Mouse (Mus musculus) embryonic facial prominence, embryonic 12.5 days (tissue): ENCODE measurements around the gene Usf2. TPM values are rescaled to one million over a fixed set of nuclear protein-coding genes. Genes with fewer than 3 reads are reported as not detected.
"Not testable (repeated sequence)": the region's sequence is repeated elsewhere in the genome, so short reads cannot be mapped to it uniquely, and the experiment has no call there.

ENCODE experiments used
- ATAC-seq: fragments of 200-750 bp; cut with Nextera tagmentation; 2 replicates; pipeline ENCODE4 v1.8.0; 2017; ENCODE audit not compliant: insufficient number of reproducible peaks, insufficient read depth, low FRiP score, low TSS enrichment
- H3K27ac ChIP-seq: fragments of 300-500 bp; sonication (generic); 2 replicates; pipeline ENCODE4 v1.5.1; 2016; ENCODE audit warnings: mild to moderate bottlenecking
- H3K27me3 ChIP-seq: fragments of 300-500 bp; sonication (generic); 2 replicates; pipeline ENCODE4 v1.6.1; 2016; ENCODE audit warnings: mild to moderate bottlenecking, moderate library complexity
- H3K36me3 ChIP-seq: fragments of 300-500 bp; sonication (generic); 2 replicates; pipeline ENCODE4 v1.6.1; 2016; ENCODE audit warnings: mild to moderate bottlenecking
- H3K4me1 ChIP-seq: fragments of 300-500 bp; sonication (generic); 2 replicates; pipeline ENCODE4 v1.6.1; 2016
- H3K4me2 ChIP-seq: fragments of 300-500 bp; sonication (generic); replicated peaks from 2 replicates; pipeline ENCODE4 v1.6.1; 2016; ENCODE audit warnings: mild to moderate bottlenecking, moderate library complexity
- H3K4me3 ChIP-seq: fragments of 300-500 bp; sonication (generic); 2 replicates; pipeline ENCODE4 v1.5.1; 2016; ENCODE audit warnings: mild to moderate bottlenecking
- H3K9ac ChIP-seq: fragments of 300-500 bp; sonication (generic); 2 replicates; pipeline ENCODE4 v1.6.1; 2016; ENCODE audit warnings: mild to moderate bottlenecking, moderate library complexity
- H3K9me3 ChIP-seq: fragments of 300-500 bp; sonication (generic); 2 replicates; pipeline ENCODE4 v1.6.1; 2016; ENCODE audit warnings: mild to moderate bottlenecking, moderate library complexity
- WGBS: fragments of 180-500 bp; shearing (Covaris S2); methylation state at CpG from one replicate; pipeline ENCODE4 v1.1.7; 2016; 5-methylcytosine and 5-hydroxymethylcytosine counted together
- polyA plus RNA-seq: library from polyadenylated mRNA; unstranded; fragments of >200 nt; fragmentation: Nextera tagmentation; extraction: Ambion mirVana; gene quantifications from 2 replicates; pipeline ENCODE4 v1.2.1, GENCODE M21; 2016

Gene Usf2
- polyA plus RNA-seq, 1 experiment from 2014 or later = 31.8 TPM

GRCm38 (mm10) chr7:30957367-30957783, 772 bp upstream of the Usf2 start:
- Histone ChIP-seq H3K4me3 (peak overlapping the region; percentile 96), H3K36me3 (peaks cover 41% of the 10 kb centered on the region), H3K27me3 (no peaks in the 10 kb centered on the region), H3K9me3 (no peaks in the 10 kb centered on the region), H3K27ac (peak overlapping the region; percentile 99), H3K9ac (peak overlapping the region; percentile 100), H3K4me1 (peaks cover 16% of the 10 kb centered on the region), H3K4me2 (peak overlapping the region; percentile 58)
- ATAC-seq = peak; percentile 45
- WGBS = under 1% methylated on average over 43 of the region's 43 CpGs

- no peaks in the 10 kb centered on the region for H3K27me3 ChIP-seq
- peak overlapping the region; percentile 100 for H3K9ac ChIP-seq
- peaks cover 50% of the 10 kb centered on the region for H3K36me3 ChIP-seq
- peak overlapping the region; percentile 74 for H3K4me2 ChIP-seq
- H3K9me3 ChIP-seq = no peaks in the 10 kb centered on the region
- WGBS = under 1% methylated on average over 37 of the region's 49 CpGs
- H3K27ac ChIP-seq = peak overlapping the region; percentile 99
- peak overlapping the region; percentile 96 for H3K4me3 ChIP-seq
- no peak for ATAC-seq
- peaks cover 16% of the 10 kb centered on the region for H3K4me1 ChIP-seq
Measured at GRCm38 (mm10) chr7:30956357-30956751, 249 bp downstream of the Usf2 start.

- WGBS = under 1% methylated on average over 50 of the region's 64 CpGs
- Histone ChIP-seq H3K4me2 (peak overlapping the region; percentile 74), H3K4me3 (peak overlapping the region; percentile 96), H3K4me1 (peaks cover 16% of the 10 kb centered on the region), H3K27ac (peak overlapping the region; percentile 99), H3K9ac (peak overlapping the region; percentile 100), H3K27me3 (no peaks in the 10 kb centered on the region), H3K36me3 (peaks cover 55% of the 10 kb centered on the region), H3K9me3 (no peaks in the 10 kb centered on the region)
- ATAC-seq = peak; percentile 80
Measured at GRCm38 (mm10) chr7:30955584-30956356, 833 bp downstream of the Usf2 start.

- Histone ChIP-seq H3K9me3 (no peaks in the 10 kb centered on the region), H3K36me3 (peaks cover 63% of the 10 kb centered on the region), H3K27me3 (no peaks in the 10 kb centered on the region), H3K4me3 (peak overlapping the region; percentile 96), H3K4me1 (peaks cover 16% of the 10 kb centered on the region), H3K27ac (0 out of 2 replicates have a peak overlapping the region, but pooled peaks have one; percentile 99), H3K4me2 (peak overlapping the region; percentile 74), H3K9ac (peak overlapping the region; percentile 100)
- no peak for ATAC-seq
- WGBS = 90% methylated on average over 12 of the region's 12 CpGs
Measured at GRCm38 (mm10) chr7:30954971-30955520, 1.6 kb downstream of the Usf2 start.

DNA sequence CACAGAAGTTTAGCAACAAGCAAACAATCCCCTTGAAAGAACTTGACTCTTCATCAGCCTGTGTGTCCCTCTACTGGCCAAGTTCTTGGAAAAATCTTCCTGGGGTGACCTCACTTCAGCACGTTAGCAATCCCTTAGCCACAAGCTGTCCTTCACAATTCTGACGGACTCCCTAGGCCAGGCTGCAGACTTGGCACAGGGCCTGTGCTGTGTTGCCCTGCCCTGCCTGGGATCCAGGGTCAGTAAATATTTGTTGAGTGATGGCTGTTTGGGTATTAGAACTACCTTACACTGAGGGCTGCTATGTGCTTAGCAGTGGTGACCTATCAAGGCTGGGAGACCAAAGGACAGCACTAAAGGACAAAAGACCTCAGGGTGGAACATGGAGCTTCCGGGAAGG, 2.6 kb downstream of the Usf2 start:
- H3K4me3 ChIP-seq = no peak overlapping the region
- no peak for ATAC-seq
- no peak overlapping the region for H3K27ac ChIP-seq
- H3K4me1 ChIP-seq = peaks cover 16% of the 10 kb centered on the region
- H3K9ac ChIP-seq = no peak overlapping the region
- H3K4me2 ChIP-seq = no peak overlapping the region
- H3K36me3 ChIP-seq = peaks cover 64% of the 10 kb centered on the region
- 89% methylated on average over 3 of the region's 3 CpGs for WGBS
- no peaks in the 10 kb centered on the region for H3K27me3 ChIP-seq
- H3K9me3 ChIP-seq = no peaks in the 10 kb centered on the region

GRCm38 (mm10) chr7:30953459-30953858, 3.1 kb downstream of the Usf2 start:
- no peak overlapping the region for H3K4me3 ChIP-seq
- H3K9ac ChIP-seq = no peak overlapping the region
- peaks cover 15% of the 10 kb centered on the region for H3K4me1 ChIP-seq
- H3K27me3 ChIP-seq = no peaks in the 10 kb centered on the region
- no peak for ATAC-seq
- no peak overlapping the region for H3K4me2 ChIP-seq
- 89% methylated on average over 6 of the region's 6 CpGs for WGBS
- H3K9me3 ChIP-seq = no peaks in the 10 kb centered on the region
- peaks cover 62% of the 10 kb centered on the region for H3K36me3 ChIP-seq
- H3K27ac ChIP-seq = no peak overlapping the region

DNA sequence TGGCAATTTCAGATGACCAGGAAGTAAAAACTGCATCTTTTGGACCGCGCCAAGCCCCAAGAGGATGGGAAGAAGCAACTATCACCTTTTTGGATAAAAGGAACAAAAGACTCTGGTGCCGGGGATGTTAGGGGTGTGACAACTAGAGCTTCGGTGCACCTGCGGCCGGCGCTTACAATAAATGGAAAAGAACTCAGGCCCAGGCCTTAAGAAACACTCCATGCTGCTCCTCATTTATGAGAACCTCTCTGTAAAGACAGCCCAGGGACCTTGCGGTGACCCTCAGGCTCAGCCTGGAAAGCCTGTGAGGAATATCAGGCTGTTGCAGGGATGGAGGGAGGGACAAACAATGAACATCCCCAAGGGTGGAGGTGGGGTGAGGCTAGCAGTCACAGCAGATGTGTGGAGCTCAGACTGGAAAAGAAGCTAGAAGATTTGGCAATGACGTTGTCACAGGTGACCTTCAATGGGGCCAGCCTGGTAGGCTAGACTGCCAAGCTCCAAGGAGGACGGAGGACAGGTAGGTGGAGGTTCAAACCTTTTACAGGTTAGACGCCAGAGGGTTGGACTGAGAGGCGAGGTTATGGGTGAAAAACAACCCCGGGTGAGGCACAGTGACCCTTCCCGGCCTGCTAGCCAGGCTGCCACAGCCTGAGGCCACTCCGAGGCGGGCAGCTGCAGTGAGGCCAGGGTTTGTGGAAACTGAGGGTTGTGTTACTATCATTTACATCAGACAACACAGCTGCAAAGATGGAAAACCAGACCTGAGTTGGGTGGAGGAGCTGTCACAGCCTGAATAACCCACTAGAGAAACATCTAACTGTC, 4.0 kb downstream of the Usf2 start:
- Histone ChIP-seq H3K9me3 (no peaks in the 10 kb centered on the region), H3K27ac (no peak overlapping the region), H3K4me1 (peaks cover 9% of the 10 kb centered on the region), H3K9ac (no peak overlapping the region), H3K27me3 (no peaks in the 10 kb centered on the region), H3K36me3 (peaks cover 60% of the 10 kb centered on the region), H3K4me2 (no peak overlapping the region), H3K4me3 (no peak overlapping the region)
- ATAC-seq = no peak
- 92% methylated on average over 16 of the region's 16 CpGs for WGBS

DNA sequence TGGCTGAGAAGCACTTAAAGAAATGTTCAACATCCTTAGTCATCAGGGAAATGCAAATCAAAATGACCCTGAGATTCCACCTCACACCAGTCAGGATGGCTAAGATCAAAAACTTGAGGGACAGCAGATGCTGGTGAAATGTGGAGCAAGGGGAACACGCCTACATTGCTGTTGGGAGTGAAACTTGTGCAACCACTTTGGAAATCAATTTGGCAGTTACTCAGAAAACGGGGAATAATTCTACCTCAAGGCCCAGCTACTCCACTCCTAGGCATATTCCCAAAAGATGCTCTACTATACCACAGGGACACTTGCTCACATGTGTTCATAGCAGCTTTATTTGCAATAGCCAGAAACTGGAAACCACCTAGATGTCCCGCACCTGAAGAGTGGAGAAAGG, 6.7 kb downstream of the Usf2 start:
- not testable (repeated sequence) for H3K9ac ChIP-seq, H3K4me2 ChIP-seq, H3K4me1 ChIP-seq, H3K27ac ChIP-seq, H3K4me3 ChIP-seq, H3K27me3 ChIP-seq, ATAC-seq, H3K9me3 ChIP-seq
- peaks cover 73% of the 10 kb centered on the region for H3K36me3 ChIP-seq
- WGBS = 80% methylated on average over 3 of the region's 3 CpGs

GRCm38 (mm10) chr7:30945876-30946275, 10.7 kb downstream of the Usf2 start:
- Histone ChIP-seq H3K4me2 (no peak overlapping the region), H3K9ac (no peak overlapping the region), H3K36me3 (peaks cover 35% of the 10 kb centered on the region), H3K27me3 (no peaks in the 10 kb centered on the region), H3K4me3 (no peak overlapping the region), H3K9me3 (no peaks in the 10 kb centered on the region), H3K27ac (no peak overlapping the region), H3K4me1 (no peaks in the 10 kb centered on the region)
- ATAC-seq = no peak
- 93% methylated on average over 7 of the region's 7 CpGs for WGBS

DNA sequence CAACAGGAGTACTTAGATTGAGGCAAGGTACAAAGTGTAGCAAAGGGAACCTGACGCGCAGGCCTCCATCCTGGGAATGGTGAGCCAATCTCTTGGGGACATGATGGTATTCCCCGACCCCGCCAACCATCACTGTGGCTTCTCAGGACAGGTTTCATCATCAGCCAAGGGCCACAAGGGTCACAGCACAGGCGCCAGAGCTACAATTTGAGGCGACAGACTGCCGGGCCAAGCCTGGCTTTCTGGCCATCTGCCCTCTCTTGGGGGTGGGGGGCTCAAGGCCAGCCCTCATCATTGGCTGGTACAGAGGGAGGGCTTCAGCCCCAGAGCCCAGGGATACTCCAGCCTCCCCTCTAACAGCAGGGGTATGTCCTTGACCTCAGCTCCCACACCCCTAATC, 11.1 kb downstream of the Usf2 start:
- H3K27ac ChIP-seq, H3K4me3 ChIP-seq, H3K27me3 ChIP-seq, H3K9me3 ChIP-seq, ATAC-seq, H3K9ac ChIP-seq, H3K4me2 ChIP-seq, H3K4me1 ChIP-seq: not testable (repeated sequence)
- peaks cover 31% of the 10 kb centered on the region for H3K36me3 ChIP-seq
- 91% methylated on average over 7 of the region's 7 CpGs for WGBS

DNA sequence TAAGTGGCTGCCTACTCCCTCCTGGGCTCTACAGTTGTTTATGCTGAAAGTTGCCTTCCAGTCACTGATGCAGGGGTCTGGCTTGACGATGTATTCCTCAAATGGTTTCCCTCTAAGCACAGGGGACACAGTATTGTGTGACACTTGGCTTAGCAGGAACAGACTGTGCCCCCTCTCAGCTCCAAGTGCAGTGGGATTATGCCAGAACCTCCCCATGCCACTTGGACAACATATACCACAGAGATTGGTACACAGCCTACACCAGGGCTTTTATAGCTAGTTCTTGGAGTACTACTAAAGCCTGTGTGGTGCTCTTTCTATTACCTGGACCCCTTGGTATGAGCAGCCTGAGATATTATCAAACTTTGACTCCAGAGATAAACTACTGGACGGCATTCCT, 11.9 kb downstream of the Usf2 start:
- not testable (repeated sequence) for H3K9me3 ChIP-seq, H3K4me3 ChIP-seq, H3K9ac ChIP-seq, ATAC-seq, H3K27ac ChIP-seq, H3K4me1 ChIP-seq, H3K27me3 ChIP-seq, H3K4me2 ChIP-seq
- peaks cover 23% of the 10 kb centered on the region for H3K36me3 ChIP-seq
- WGBS = 77% methylated on average over 2 of the region's 2 CpGs
